Comparison of ENCODE assay signal across 7 mouse cellular contexts in genomic region chr13:49352581-49353159, GRCm38 (mm10). TPM values are rescaled to one million over a fixed set of nuclear protein-coding genes. Genes with fewer than 3 reads are reported as not detected.
A peak's percentile ranks its signal among the peaks of the same experiment; 100 is the strongest.
DNase-seq lines count a peak whose midpoint lies in the region; ATAC-seq lines count a peak whose summit lies in the region.

No protein-coding gene starts in this region.

- ATAC-seq in granulocyte monocyte progenitor cell, adult 5-6 weeks (replicated peaks; ENCODE audit: poor library complexity, severe bottlenecking): peak; percentile 91
- peak; percentile 86 for ATAC-seq in megakaryocyte, adult 5-6 weeks (ENCODE audit: poor library complexity, severe bottlenecking)

- DNase-seq in 3T3-L1 (ENCODE audit: low read depth, low spot score) (peak; percentile 61), A20 (ENCODE audit: low read depth, low spot score) (peak; percentile 65)
- no peak for DNase-seq in thymus, adult 18-20 months
- no peak for DNase-seq in cerebellum, postnatal 25 days
- DNase-seq in spleen, adult 18-20 months: no peak

RNA-seq across cellular contexts. Expression of gene Bicd2, which starts 11.3 kb away (rescaled TPM):
- 13.8 and 13.9 TPM in 2 replicates for total RNA-seq in granulocyte monocyte progenitor cell, adult 5-6 weeks (2014; fragmentation: Nextera tagmentation)
- total RNA-seq in granulocyte monocyte progenitor cell, adult 5-6 weeks (2017): 20.6 and 22.8 TPM in 2 replicates
- total RNA-seq in megakaryocyte, adult 5-6 weeks (2015): 14.9 and 15.3 TPM in 2 replicates
- total RNA-seq in megakaryocyte, adult 5-6 weeks (2017): 24.7 and 27.7 TPM in 2 replicates

RNA-seq across cellular contexts. Expression of gene Fgd3, which starts 32.6 kb away (rescaled TPM):
- 6.6 and 7.0 TPM in 2 replicates for total RNA-seq in granulocyte monocyte progenitor cell, adult 5-6 weeks (2014; fragmentation: Nextera tagmentation)
- total RNA-seq in granulocyte monocyte progenitor cell, adult 5-6 weeks (2017): 6.2 and 8.9 TPM in 2 replicates
- total RNA-seq in megakaryocyte, adult 5-6 weeks (2015): 10.7 and 12.2 TPM in 2 replicates
- 26.1 and 30.9 TPM in 2 replicates for total RNA-seq in megakaryocyte, adult 5-6 weeks (2017)

Comparison
In these comparisons a context has a peak if more than half of its experiments do, and no peak if none do; other contexts are left out.
1. DNase-seq: peak in 3T3-L1 (single experiment) and A20 (single experiment); none in thymus, adult 18-20 months (0 of 2), cerebellum, postnatal 25 days (0 of 2) and spleen, adult 18-20 months (0 of 2).